Mouse (Mus musculus): ENCODE measurements around the gene Adamts7. TPM values are rescaled to one million over a fixed set of nuclear protein-coding genes. Genes with fewer than 3 reads are reported as not detected.

The Adamts7 gene
- not detected for total RNA-seq (2023)

GRCm38 (mm10) chr9:90162926-90163748, at the start of gene Adamts7:
TSS of gene Adamts7 (plus strand) at chr9:90163069.

GRCm38 (mm10) chr9:90114567-90115307, 48.1 kb upstream of the Adamts7 start, which contains the start of gene Morf4l1:
TSS of gene Morf4l1 (minus strand) at chr9:90114774.

Other genes starting within 250 kb of the Adamts7 start
- gene Ctsh, start 108.9 kb upstream of the Adamts7 start, total RNA-seq (2023) = 31.3 TPM
- gene Morf4l1, start 48.3 kb upstream of the Adamts7 start, total RNA-seq (2023) = 422 TPM
- gene Tbc1d2b, start 107.7 kb downstream of the Adamts7 start, total RNA-seq (2023) = 38.4 TPM